ENCODE assay signal across 8 mouse cellular contexts in the genomic region with DNA sequence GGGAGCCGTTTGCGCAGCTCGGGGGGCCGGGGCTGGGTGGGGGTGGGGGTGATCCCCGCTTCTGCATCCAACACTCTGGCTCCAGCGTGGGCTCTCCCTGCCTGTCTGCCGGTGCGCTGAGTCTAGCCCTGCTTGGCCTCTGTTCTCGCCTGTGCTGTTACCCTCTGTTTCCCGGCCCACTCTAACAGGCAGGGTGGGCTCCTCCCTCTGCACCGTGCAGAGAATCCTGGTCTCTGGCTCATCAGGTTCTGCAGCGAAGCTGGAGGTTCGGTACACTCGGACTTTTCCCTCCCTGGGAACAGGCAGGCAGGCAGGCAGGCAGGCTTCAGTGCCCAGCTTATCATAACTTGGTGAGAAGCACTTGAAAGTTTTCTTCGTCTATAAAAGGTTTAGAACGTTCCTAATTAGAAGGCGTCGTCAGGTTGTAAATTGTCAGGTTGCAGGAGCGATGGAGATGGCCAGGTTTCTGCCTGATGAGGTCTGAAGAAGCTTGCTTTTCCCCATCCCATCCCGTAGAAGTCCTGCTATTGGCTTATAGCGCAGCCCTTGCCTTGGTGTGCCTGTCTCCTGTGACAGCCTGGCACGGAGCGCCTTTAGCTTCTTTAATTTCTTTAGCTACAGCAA. TPM values are rescaled to one million over a fixed set of nuclear protein-coding genes. Genes with fewer than 3 reads are reported as not detected.
DNase-seq lines count a peak whose midpoint lies in the region; ATAC-seq and TF ChIP-seq lines count a peak whose summit lies in the region.

No protein-coding gene starts in this region.

- no peaks in the 10 kb centered on the region for H3K9me3 ChIP-seq in forebrain, embryonic 14.5 days (replicated peaks; ENCODE audit: control insufficient read depth, low read length)
- H3K9me3 ChIP-seq in hindbrain, postnatal 0 days (ENCODE audit: low read length) = no peaks in the 10 kb centered on the region
- H3K9me3 ChIP-seq in liver, embryonic 11.5 days (ENCODE audit: control insufficient read depth, low read length) = no peaks in the 10 kb centered on the region
- H3K9me3 ChIP-seq in neural tube, embryonic 12.5 days = no peaks in the 10 kb centered on the region

- peak; percentile 74 for ATAC-seq in forebrain, embryonic 14.5 days
- ATAC-seq in hindbrain, postnatal 0 days = peak; percentile 75
- peak; percentile 55 for ATAC-seq in liver, embryonic 11.5 days (replicated peaks; ENCODE audit: low FRiP score)
- ATAC-seq in neural tube, embryonic 12.5 days (ENCODE audit: low FRiP score, low read depth) = peak; percentile 81

- H3K4me1 ChIP-seq in forebrain, embryonic 14.5 days (ENCODE audit: control insufficient read depth, insufficient read depth, low read length) = peaks cover 3% of the 10 kb centered on the region; the same call in 1 of the 2 replicates
- H3K4me1 ChIP-seq in hindbrain, postnatal 0 days (ENCODE audit: insufficient read depth, low read length) = peaks cover 11% of the 10 kb centered on the region
- H3K4me1 ChIP-seq in liver, embryonic 11.5 days (replicated peaks; ENCODE audit: control insufficient read depth, insufficient read depth, low read length) = peaks cover 5% of the 10 kb centered on the region; the same call in 1 of the 2 replicates
- H3K4me1 ChIP-seq in neural tube, embryonic 12.5 days = peaks cover 6% of the 10 kb centered on the region; the same call in 1 of the 2 replicates

- H3K27me3 ChIP-seq in forebrain, embryonic 14.5 days (replicated peaks; ENCODE audit: control insufficient read depth, insufficient read depth, low read length) = no peaks in the 10 kb centered on the region
- H3K27me3 ChIP-seq in hindbrain, postnatal 0 days (ENCODE audit: insufficient read depth, low read length) = no peaks in the 10 kb centered on the region
- H3K27me3 ChIP-seq in liver, embryonic 11.5 days (replicated peaks; ENCODE audit: control insufficient read depth, insufficient read depth, low read length) = no peaks in the 10 kb centered on the region
- no peaks in the 10 kb centered on the region for H3K27me3 ChIP-seq in neural tube, embryonic 12.5 days (replicated peaks)

- no peak for TF ChIP-seq CTCF in hindbrain, postnatal 0 days (IDR thresholded peaks at IDR 0.05; ENCODE audit: low read depth)

- whole genome bisulfite sequencing in forebrain, embryonic 14.5 days = under 1% methylated on average over 23 of the region's 23 CpGs
- under 1% methylated on average over 22 of the region's 23 CpGs for WGBS in hindbrain, postnatal 0 days
- WGBS in liver, embryonic 11.5 days = 2% methylated on average over 23 of the region's 23 CpGs
- 2% methylated on average over 23 of the region's 23 CpGs for WGBS in neural tube, embryonic 12.5 days

- H3K27ac ChIP-seq in forebrain, embryonic 14.5 days (ENCODE audit: low read depth, low read length) = peak overlapping the region; percentile 93
- peak overlapping the region; percentile 96 for H3K27ac ChIP-seq in hindbrain, postnatal 0 days
- peak overlapping the region; percentile 77 for H3K27ac ChIP-seq in liver, embryonic 11.5 days (ENCODE audit: low read depth, low read length)
- peak overlapping the region; percentile 80; the same call in 1 of the 2 replicates for H3K27ac ChIP-seq in neural tube, embryonic 12.5 days

- peak overlapping the region; percentile 71 for H3K4me2 ChIP-seq in forebrain, embryonic 14.5 days (ENCODE audit: low read length)
- H3K4me2 ChIP-seq in hindbrain, postnatal 0 days (ENCODE audit: low read depth, low read length) = peak overlapping the region; percentile 84
- peak overlapping the region; percentile 98 for H3K4me2 ChIP-seq in liver, embryonic 11.5 days
- peak overlapping the region; percentile 86 for H3K4me2 ChIP-seq in neural tube, embryonic 12.5 days (replicated peaks)

- H3K9ac ChIP-seq in forebrain, embryonic 14.5 days (ENCODE audit: low read length) = peak overlapping the region; percentile 86
- peak overlapping the region; percentile 95 for H3K9ac ChIP-seq in hindbrain, postnatal 0 days (replicated peaks; ENCODE audit: low read length)
- H3K9ac ChIP-seq in liver, embryonic 11.5 days (ENCODE audit: low read depth, low read length) = peak overlapping the region; percentile 75
- peak overlapping the region; percentile 81 for H3K9ac ChIP-seq in neural tube, embryonic 12.5 days

- peak overlapping the region; percentile 83 for H3K4me3 ChIP-seq in forebrain, embryonic 14.5 days (ENCODE audit: low read depth, low read length)
- H3K4me3 ChIP-seq in hindbrain, postnatal 0 days (ENCODE audit: low read length) = peak overlapping the region; percentile 85
- peak overlapping the region; percentile 86 for H3K4me3 ChIP-seq in liver, embryonic 11.5 days (ENCODE audit: low read depth, low read length)
- H3K4me3 ChIP-seq in neural tube, embryonic 12.5 days = peak overlapping the region; percentile 76

- H3K36me3 ChIP-seq in forebrain, embryonic 14.5 days (ENCODE audit: control insufficient read depth, insufficient read depth, low read length) = 0 out of 2 replicates have a peak, but pooled peaks cover 4% of the 10 kb centered on the region
- peaks cover 6% of the 10 kb centered on the region; the same call in 1 of the 2 replicates for H3K36me3 ChIP-seq in hindbrain, postnatal 0 days (ENCODE audit: insufficient read depth, low read length)
- peaks cover 2% of the 10 kb centered on the region; the same call in 1 of the 2 replicates for H3K36me3 ChIP-seq in liver, embryonic 11.5 days (ENCODE audit: control insufficient read depth, insufficient read depth, low read length)
- H3K36me3 ChIP-seq in neural tube, embryonic 12.5 days = peaks cover 9% of the 10 kb centered on the region; the same call in 1 of the 2 replicates

- DNase-seq in left cerebral cortex, adult 8-10 months (ENCODE audit: low spot score in 2 of 2) = peak; percentile 12 to 26
- DNase-seq in left cerebral cortex, adult 11 months (ENCODE audit: low spot score) = no peak
- DNase-seq in adrenal gland, postnatal 36 days = peak; percentile 44 to 57
- peak; percentile 41 for DNase-seq in forebrain, embryonic 14.5 days (ENCODE audit: low spot score)
- DNase-seq in hindbrain, postnatal 0 days (ENCODE audit: low spot score) = peak; percentile 16
- no peak for DNase-seq in liver, embryonic 11.5 days (ENCODE audit: low spot score)
- DNase-seq in T-cell, adult 2 months (ENCODE audit: low spot score) = no peak

RNA-seq across cellular contexts. Expression of gene Plpp1, which starts 0.9 kb away (rescaled TPM):
- total RNA-seq in left cerebral cortex, adult 8-10 months (2022) = 10 to 100 TPM; 28.5 to 32.2 (median 29.3) TPM
- 100 to 1,000 TPM; 253 to 287 TPM for total RNA-seq in adrenal gland, postnatal 36 days (2021)
- polyA plus RNA-seq in forebrain, embryonic 14.5 days (2014; fragmentation: Nextera tagmentation; extraction: Ambion mirVana) = 39.5 and 41.2 TPM in 2 replicates
- 54.0 and 64.4 TPM in 2 replicates for total RNA-seq in hindbrain, postnatal 0 days (2014; rRNA removed)
- polyA plus RNA-seq in hindbrain, postnatal 0 days (2015; fragmentation: Nextera tagmentation; extraction: Ambion mirVana) = 88.1 and 89.7 TPM in 2 replicates
- polyA plus RNA-seq in liver, embryonic 11.5 days (2014; fragmentation: Nextera tagmentation; extraction: Ambion mirVana) = 27.4 and 29.1 TPM in 2 replicates
- 27.4 and 29.6 TPM in 2 replicates for polyA plus RNA-seq in neural tube, embryonic 12.5 days (2016; fragmentation: Nextera tagmentation; extraction: Ambion mirVana)

Comparison
In these comparisons a context has a peak if more than half of its experiments do, and no peak if none do; other contexts are left out.
1. DNase-seq: peak in left cerebral cortex, adult 8-10 months (2 of 2), adrenal gland, postnatal 36 days (2 of 2), forebrain, embryonic 14.5 days (single experiment) and hindbrain, postnatal 0 days (single experiment); none in left cerebral cortex, adult 11 months (single experiment), liver, embryonic 11.5 days (single experiment) and T-cell, adult 2 months (single experiment).
2. Peak in every context shown above with its lines, with median percentiles within 50 percentile points of each other: ATAC-seq, H3K27ac ChIP-seq, H3K4me2 ChIP-seq, H3K4me3 ChIP-seq and H3K9ac ChIP-seq.